Mouse (Mus musculus): ENCODE data around the gene Soga1.

Gene Soga1

DNA sequence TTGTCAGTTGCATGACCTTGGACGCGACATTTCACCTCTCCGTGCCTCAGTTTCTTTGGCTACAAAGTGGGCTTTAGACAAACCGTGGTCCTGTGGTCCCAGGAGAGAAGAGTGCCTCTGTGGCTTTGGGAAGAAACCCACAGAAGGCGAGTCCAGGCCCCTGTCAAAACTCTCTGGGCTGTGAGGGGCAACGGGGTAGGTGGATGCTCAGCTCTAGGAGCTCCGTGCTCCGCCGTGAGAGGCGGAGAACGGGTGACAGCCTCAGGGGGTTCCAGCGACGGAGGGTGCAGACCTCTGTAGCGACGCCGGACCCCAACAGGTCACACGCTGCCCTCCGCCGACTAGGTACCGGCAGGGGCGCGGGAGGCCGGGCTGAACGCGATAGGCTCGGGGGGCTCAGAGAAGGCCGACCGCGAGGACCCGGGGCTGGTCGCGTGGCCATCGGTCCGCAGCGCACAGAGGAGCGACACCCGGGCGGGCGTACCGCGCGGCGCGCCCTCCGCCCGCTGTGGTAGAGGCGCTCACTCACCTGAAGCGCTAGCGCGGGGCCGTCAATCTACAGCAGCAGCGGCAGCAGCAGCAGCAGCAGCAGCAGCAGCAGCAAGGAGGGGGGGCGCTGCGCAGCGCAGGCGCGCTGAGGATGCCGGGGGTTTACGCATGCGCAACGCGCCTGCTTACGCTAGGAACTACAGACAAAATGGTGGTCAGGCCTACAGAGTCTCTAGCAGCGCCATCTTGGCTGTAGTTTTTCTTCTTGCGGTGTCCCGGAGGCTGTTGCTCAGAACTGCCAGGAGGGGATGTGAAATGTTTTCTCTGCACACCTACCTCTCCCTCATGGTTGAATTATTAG, 87.4 kb downstream of the Soga1 start, which contains the start of gene Ndrg3:
Ndrg3 (minus strand) TSS at position 587 of the 850 bp plus-strand sequence.
- in situ Hi-C loops (cut with MseI, MboI): no loop called here

DNA sequence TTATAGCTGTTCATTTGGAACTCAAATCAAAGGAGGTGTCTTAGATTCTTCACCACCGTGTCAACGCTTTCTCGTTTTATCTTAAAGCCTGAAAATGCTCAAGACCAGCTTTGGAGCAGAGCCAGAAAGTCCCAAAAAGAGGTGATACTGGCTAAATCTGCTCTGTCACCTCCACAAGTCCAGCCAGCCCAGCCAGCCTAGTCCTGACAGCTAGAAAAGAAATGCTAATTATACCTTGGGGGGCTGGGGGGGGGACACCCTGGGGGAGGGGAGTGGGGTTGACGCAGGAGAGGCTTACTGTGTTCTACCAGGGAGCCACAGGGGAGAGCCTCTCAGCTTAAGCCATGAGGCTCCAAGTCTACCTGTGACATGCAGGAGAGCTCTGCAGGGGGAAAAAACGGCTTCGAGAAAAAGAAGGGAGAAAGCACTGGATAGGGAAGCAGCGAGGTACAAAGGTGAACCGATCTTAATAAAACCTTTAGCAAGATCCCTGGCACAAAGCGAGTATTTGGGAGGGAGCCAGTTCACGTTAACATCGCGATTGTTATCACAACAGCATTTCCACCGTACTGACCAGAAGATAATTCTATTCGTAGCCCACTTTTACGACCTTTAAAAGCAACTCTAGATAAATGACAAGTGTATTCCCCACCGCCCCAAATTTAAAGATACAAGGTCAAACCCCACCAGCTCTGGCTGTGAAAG, 88.2 kb downstream of the Soga1 start:
- in situ Hi-C loops (cut with MseI, MboI): no loop called here

GRCm38 (mm10) chr2:156987316-156987715, 91.7 kb downstream of the Soga1 start:
- in situ Hi-C loops (cut with MseI, MboI): no loop called here

DNA sequence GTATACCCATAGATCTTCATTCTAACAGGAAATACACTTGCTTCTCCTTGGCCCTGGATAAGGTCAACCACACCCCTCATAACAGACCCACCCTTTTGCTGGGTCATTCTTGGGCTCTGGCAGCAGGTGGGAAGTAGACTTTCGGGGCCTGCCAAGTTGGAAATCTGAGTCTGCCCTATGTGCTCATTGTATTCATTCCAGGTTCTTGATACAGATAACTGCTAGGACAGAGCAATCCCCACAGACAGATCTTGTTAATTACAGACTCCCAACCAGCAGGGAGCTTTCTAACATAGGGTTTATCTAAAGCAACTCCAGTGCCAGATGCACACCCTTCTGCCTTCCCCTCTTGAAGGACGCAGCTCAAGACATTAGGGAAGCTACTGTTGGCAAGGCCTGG, 96.2 kb downstream of the Soga1 start:
- in situ Hi-C loops (cut with MseI, MboI): no loop called here

DNA sequence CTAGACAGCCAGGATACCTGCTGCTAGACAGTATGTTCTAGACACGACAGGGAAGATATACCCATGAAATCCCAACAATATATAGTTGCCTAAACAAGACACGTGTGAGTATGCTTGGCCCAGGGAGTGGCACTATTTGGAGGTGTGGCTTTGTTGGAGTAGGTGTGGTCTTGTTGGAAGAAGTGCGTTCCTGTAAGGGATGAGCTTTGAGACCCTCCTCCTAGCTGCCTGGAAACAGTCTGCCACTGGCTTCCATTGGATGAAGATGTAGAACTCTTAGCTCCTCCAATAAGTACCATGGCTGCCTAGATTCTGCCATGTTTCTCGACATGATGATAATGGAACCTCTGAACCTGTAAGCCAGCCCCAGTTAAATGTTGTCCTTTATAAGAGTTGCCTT, 97.8 kb downstream of the Soga1 start:
- in situ Hi-C loops (cut with MseI, MboI): no loop called here

DNA sequence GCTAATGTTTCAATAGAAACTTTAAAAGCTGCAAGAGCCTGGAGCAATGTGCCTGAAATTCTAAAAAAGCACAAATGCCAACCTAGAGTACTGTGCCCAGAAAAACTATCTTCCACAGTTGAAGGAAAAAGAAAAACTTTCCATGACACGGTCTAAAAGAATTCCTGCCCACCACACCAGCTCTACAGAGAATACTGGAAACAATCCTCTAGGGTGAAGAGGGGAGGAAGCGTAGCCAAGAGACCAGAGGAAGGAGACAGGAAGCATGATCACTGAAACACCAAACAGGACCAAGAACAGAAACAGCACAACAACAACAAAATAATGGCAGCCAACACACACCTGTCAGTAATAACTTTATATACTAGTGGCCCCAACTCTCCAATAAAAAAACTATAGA, 99.0 kb downstream of the Soga1 start:
- in situ Hi-C loops (cut with MseI, MboI): no loop called here

GRCm38 (mm10) chr2:156976711-156977110, 102.3 kb downstream of the Soga1 start:
- in situ Hi-C loops (cut with MseI, MboI): no loop called here

DNA sequence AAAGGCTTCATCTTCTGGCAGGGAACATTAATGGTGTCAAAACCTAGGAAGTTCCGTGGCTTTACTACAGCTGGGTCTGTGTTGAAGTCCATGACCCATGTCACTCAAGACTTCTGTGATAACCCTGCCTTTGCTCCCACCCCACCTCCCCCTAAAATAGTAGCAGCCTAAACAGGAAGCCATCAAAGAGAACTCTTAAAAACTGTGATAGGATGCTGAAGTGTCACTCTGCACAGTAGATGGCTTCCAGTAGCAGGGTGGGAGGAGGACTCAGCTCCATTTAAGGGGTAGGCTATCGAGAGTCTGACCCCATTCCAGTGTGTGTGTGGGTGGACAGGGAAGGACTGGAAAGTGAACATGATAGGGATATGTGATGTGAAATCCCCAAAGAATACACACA, 104.1 kb downstream of the Soga1 start:
- in situ Hi-C loops (cut with MseI, MboI): no loop called here

GRCm38 (mm10) chr2:156973316-156974100, 105.5 kb downstream of the Soga1 start:
- in situ Hi-C loops (cut with MseI, MboI): no loop called here

- in situ Hi-C loops (cut with MseI, MboI): no loop called here
These were observed 108.8 kb downstream of the Soga1 start for GRCm38 (mm10) chr2:156970253-156970652.

GRCm38 (mm10) chr2:156968501-156968900, 110.6 kb downstream of the Soga1 start:
- in situ Hi-C loops (cut with MseI, MboI): no loop called here

GRCm38 (mm10) chr2:156967388-156967787, 111.7 kb downstream of the Soga1 start:
- in situ Hi-C loops (cut with MseI, MboI): no loop called here

Data from mouse trophoblast stem cell (cell line).